Comparison of ENCODE assay signal across 10 mouse cellular contexts in genomic region chr8:111835540-111835939, GRCm38 (mm10). TPM values are rescaled to one million over a fixed set of nuclear protein-coding genes. Genes with fewer than 3 reads are reported as not detected.
DNase-seq lines count a peak whose midpoint lies in the region; ATAC-seq and TF ChIP-seq lines count a peak whose summit lies in the region.
"Had no signal": no experiment of that assay in that cellular context is flagged by ENCODE, and none has a peak within 500 bp of the region (broad histone marks: within the 10 kb centered on the region; RNA-seq: fewer than 3 reads in every experiment).

No protein-coding gene starts in this region.

- no peak overlapping the region for H3K4me3 ChIP-seq in hindbrain, embryonic 14.5 days (replicated peaks; ENCODE audit: low read length)
- no peak overlapping the region for H3K4me3 ChIP-seq in hindbrain, embryonic 12.5 days
- H3K4me3 ChIP-seq in liver, postnatal 0 days (ENCODE audit: low read depth, low read length) = no peak overlapping the region
- H3K4me3 ChIP-seq: embryonic facial prominence, embryonic 12.5 days; limb, embryonic 12.5 days had no signal

- 64% methylated on average over 1 of the region's 1 CpGs for WGBS in hindbrain, embryonic 14.5 days
- 60% methylated on average over 1 of the region's 1 CpGs for WGBS in hindbrain, embryonic 12.5 days
- WGBS in liver, postnatal 0 days (ENCODE audit: insufficient replicate concordance) = 42% methylated on average over 1 of the region's 1 CpGs

- H3K4me1 ChIP-seq in hindbrain, embryonic 14.5 days (replicated peaks; ENCODE audit: control insufficient read depth, insufficient read depth, low read length) = no peaks in the 10 kb centered on the region
- H3K4me1 ChIP-seq in hindbrain, embryonic 12.5 days = no peaks in the 10 kb centered on the region
- 0 out of 2 replicates have a peak, but pooled peaks cover 2% of the 10 kb centered on the region for H3K4me1 ChIP-seq in liver, postnatal 0 days (ENCODE audit: insufficient read depth)
- H3K4me1 ChIP-seq: embryonic facial prominence, embryonic 12.5 days had no signal

- H3K4me2 ChIP-seq in hindbrain, embryonic 14.5 days (replicated peaks) = no peak overlapping the region
- H3K4me2 ChIP-seq in hindbrain, embryonic 12.5 days (replicated peaks) = no peak overlapping the region
- no peak overlapping the region for H3K4me2 ChIP-seq in liver, postnatal 0 days (ENCODE audit: low read depth, low read length)
- H3K4me2 ChIP-seq: embryonic facial prominence, embryonic 12.5 days; limb, embryonic 12.5 days had no signal

- H3K27me3 ChIP-seq in hindbrain, embryonic 14.5 days (ENCODE audit: control insufficient read depth, insufficient read depth, low read length) = no peaks in the 10 kb centered on the region
- no peaks in the 10 kb centered on the region for H3K27me3 ChIP-seq in hindbrain, embryonic 12.5 days
- no peaks in the 10 kb centered on the region for H3K27me3 ChIP-seq in Patski
- no peaks in the 10 kb centered on the region for H3K27me3 ChIP-seq in liver, postnatal 0 days (ENCODE audit: insufficient read depth, low read length)
- H3K27me3 ChIP-seq: embryonic facial prominence, embryonic 12.5 days; limb, embryonic 12.5 days had no signal

- peak; percentile 65 for TF ChIP-seq CTCF in Patski (IDR thresholded peaks at IDR 0.05)
- peak; percentile 62 for TF ChIP-seq CTCF in liver, postnatal 0 days (IDR thresholded peaks at IDR 0.05; ENCODE audit: low read depth)

- no peaks in the 10 kb centered on the region for H3K9me3 ChIP-seq in hindbrain, embryonic 14.5 days (ENCODE audit: control insufficient read depth, low read length)
- H3K9me3 ChIP-seq in hindbrain, embryonic 12.5 days (replicated peaks) = no peaks in the 10 kb centered on the region
- H3K9me3 ChIP-seq in liver, postnatal 0 days (ENCODE audit: low read length) = no peaks in the 10 kb centered on the region
- H3K9me3 ChIP-seq: embryonic facial prominence, embryonic 12.5 days; limb, embryonic 12.5 days had no signal

- CTCF ChIA-PET in Patski (lab: Charles Lee) = no interaction called here

- in situ Hi-C loops in Patski (cut with MboI; ENCODE audit: low pct_unique_long_range_greater_than_20kb) = loop anchor here (10.0 kb wide), 1 partner anchor 301 kb away; the partner anchor contains the start of gene Znrf1

- POLR2A ChIA-PET in Patski (lab: Charles Lee) = interaction anchor here (0.5 kb wide), 1 partner anchor 190 kb away, joined by 9 read pairs; no protein-coding TSS in a partner anchor

- peak; percentile 40 for DNase-seq in hindbrain, embryonic 14.5 days (ENCODE audit: low spot score)
- DNase-seq in Patski (ENCODE audit: low read depth, low spot score) = no peak
- DNase-seq in liver, postnatal 0 days = no peak
- no peak for DNase-seq in gastrocnemius, postnatal 25 days
- DNase-seq in yolk sac, embryonic 10.5 days (ENCODE audit: low spot score) = no peak
- DNase-seq in urinary bladder, postnatal 25 days (ENCODE audit: low spot score) = no peak

- no peak overlapping the region for H3K27ac ChIP-seq in hindbrain, embryonic 14.5 days
- no peak overlapping the region for H3K27ac ChIP-seq in hindbrain, embryonic 12.5 days
- H3K27ac ChIP-seq in liver, postnatal 0 days (ENCODE audit: low read depth) = no peak overlapping the region
- H3K27ac ChIP-seq: embryonic facial prominence, embryonic 12.5 days; limb, embryonic 12.5 days had no signal

- H3K36me3 ChIP-seq in hindbrain, embryonic 14.5 days (replicated peaks; ENCODE audit: control insufficient read depth, insufficient read depth) = peaks cover 78% of the 10 kb centered on the region
- peaks cover 41% of the 10 kb centered on the region for H3K36me3 ChIP-seq in hindbrain, embryonic 12.5 days
- H3K36me3 ChIP-seq in liver, postnatal 0 days (replicated peaks; ENCODE audit: insufficient read depth, low read length) = peaks cover 7% of the 10 kb centered on the region

- no peak overlapping the region for H3K9ac ChIP-seq in hindbrain, embryonic 14.5 days
- H3K9ac ChIP-seq in hindbrain, embryonic 12.5 days = no peak overlapping the region
- H3K9ac ChIP-seq in liver, postnatal 0 days (replicated peaks) = no peak overlapping the region
- H3K9ac ChIP-seq: embryonic facial prominence, embryonic 12.5 days; limb, embryonic 12.5 days had no signal

- ATAC-seq in hindbrain, embryonic 14.5 days (ENCODE audit: low FRiP score) = no peak
- no peak for ATAC-seq in hindbrain, embryonic 12.5 days (ENCODE audit: low FRiP score)
- peak; percentile 63 for ATAC-seq in CD4-positive, CD25-positive, alpha-beta regulatory T cell, adult 4 months
- ATAC-seq in Patski = no peak
- no peak for ATAC-seq in liver, postnatal 0 days

- TF ChIP-seq EP300 in liver, postnatal 0 days (IDR thresholded peaks at IDR 0.05; ENCODE audit: low read depth) = no peak

RNA-seq across cellular contexts. Expression of gene Cfdp1, which starts 18.6 kb away (rescaled TPM):
- 155 and 172 TPM in 2 replicates for polyA plus RNA-seq in hindbrain, embryonic 14.5 days (2014; fragmentation: Nextera tagmentation; extraction: Ambion mirVana)
- polyA plus RNA-seq in hindbrain, embryonic 12.5 days (2016; fragmentation: Nextera tagmentation; extraction: Ambion mirVana) = 192 and 212 TPM in 2 replicates
- polyA plus RNA-seq in CD4-positive, CD25-positive, alpha-beta regulatory T cell, adult 4 months (2017; shearing (Covaris generic)) = 100 to 1,000 TPM; 120 to 140 TPM
- 179 TPM for polyA plus RNA-seq in Patski (2021)
- 48.9 and 51.3 TPM in 2 replicates for polyA plus RNA-seq in liver, postnatal 0 days (2015; fragmentation: Nextera tagmentation; extraction: Ambion mirVana)
- 10 to 100 TPM; 18.1 to 21.4 TPM for total RNA-seq in gastrocnemius, postnatal 25 days (2021)

RNA-seq across cellular contexts. Expression of gene Tmem170, which starts 41.0 kb away (rescaled TPM):
- polyA plus RNA-seq in hindbrain, embryonic 14.5 days (2014; fragmentation: Nextera tagmentation; extraction: Ambion mirVana) = 2.8 and 3.7 TPM in 2 replicates
- 7.5 and 8.5 TPM in 2 replicates for polyA plus RNA-seq in hindbrain, embryonic 12.5 days (2016; fragmentation: Nextera tagmentation; extraction: Ambion mirVana)
- 1 to 10 TPM; 7.5 to 9.2 TPM for polyA plus RNA-seq in CD4-positive, CD25-positive, alpha-beta regulatory T cell, adult 4 months (2017; shearing (Covaris generic))
- 7.2 TPM for polyA plus RNA-seq in Patski (2021)
- 4.9 TPM in 2 replicates for polyA plus RNA-seq in liver, postnatal 0 days (2015; fragmentation: Nextera tagmentation; extraction: Ambion mirVana)
- 1 to 10 TPM; 1.5 to 1.6 TPM for total RNA-seq in gastrocnemius, postnatal 25 days (2021)
